Mouse (Mus musculus) frontal cortex, adult 2 months (tissue): ENCODE results near the gene Clec3a. TPM values are rescaled to one million over a fixed set of nuclear protein-coding genes. Genes with fewer than 3 reads are reported as not detected.

Experiments used
- DNase-seq, 2 experiments: peaks; one replicate each; pipeline ENCODE4 v3.0.0; 2022; ENCODE audit warnings: low spot score in 1 of 2; ENCODE audit errors: extremely low spot score in 1 of 2
- polyA plus RNA-seq: library from polyadenylated mRNA; depleted of rRNA; stranded (reverse); fragments of >200 nt; gene quantifications from 2 replicates; pipeline ENCODE4 v1.2.3, GENCODE M21; 2012; rRNA removed

Clec3a gene
- polyA plus RNA-seq, 1 experiment = not detected

DNA sequence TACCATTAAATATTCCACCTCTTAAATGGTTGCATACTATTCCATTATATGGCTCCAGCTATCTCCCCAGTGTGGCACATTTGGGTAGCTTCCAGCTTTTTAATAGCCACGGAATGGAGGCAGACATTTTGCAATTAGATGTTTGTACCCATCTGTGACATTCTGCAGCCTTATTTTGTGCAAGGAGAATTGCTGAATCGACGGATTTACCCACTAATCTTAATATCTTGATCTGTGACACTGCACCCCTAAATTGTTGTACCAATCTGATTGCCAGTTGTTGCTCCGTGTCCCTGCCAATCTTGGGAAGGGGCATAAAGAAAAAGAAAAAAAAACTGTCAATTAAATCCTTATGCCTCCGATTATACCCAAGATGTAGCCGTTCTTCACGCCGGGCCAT is 37.4 kb downstream of the Clec3a start:
- DNase-seq = no peak

DNA sequence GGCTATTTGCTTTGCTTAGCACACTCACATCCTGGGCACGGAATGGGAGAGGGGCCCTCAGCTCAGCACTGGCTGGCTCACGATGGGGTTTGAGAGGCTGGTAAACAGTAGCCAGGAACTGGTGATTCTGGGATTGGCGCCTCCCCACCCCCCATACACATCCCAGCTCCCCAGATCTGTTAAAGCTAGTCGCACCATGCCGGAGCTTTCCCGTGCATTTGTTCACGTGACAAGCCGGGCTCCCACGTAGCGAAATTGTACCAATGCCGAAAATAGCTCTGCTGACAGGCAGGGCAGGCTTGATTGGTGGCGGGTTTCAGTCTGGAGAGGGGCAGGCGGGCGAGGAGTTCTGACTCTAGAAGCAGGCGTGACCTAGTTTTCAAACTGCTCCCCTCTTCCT is 38.1 kb downstream of the Clec3a start:
- peak in 1 of 2 experiments; percentile 55 for DNase-seq

- DNase-seq = no peak
Measured at GRCm38 (mm10) chr8:114458113-114458784, 40.4 kb downstream of the Clec3a start.

DNA sequence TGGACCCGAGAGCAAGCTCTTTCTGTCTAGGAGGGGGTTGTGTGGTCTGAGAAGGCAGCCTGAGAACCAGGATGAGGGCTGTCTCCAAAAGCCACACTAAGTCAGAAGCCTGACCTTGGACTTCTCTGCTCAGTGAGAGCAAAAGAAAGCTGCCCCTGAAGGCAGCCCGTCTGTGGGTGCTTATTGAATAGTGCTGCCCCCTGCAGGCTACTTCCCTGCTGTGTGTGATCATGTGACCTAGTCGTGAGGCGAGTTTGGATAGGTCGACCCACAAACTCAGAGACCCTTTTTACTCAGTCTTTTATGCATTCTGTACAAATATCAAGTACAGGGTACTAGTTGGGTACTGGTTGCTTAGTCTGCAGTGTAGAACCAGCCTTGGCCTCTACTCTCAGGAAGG is 42.7 kb downstream of the Clec3a start:
- no peak for DNase-seq

DNA sequence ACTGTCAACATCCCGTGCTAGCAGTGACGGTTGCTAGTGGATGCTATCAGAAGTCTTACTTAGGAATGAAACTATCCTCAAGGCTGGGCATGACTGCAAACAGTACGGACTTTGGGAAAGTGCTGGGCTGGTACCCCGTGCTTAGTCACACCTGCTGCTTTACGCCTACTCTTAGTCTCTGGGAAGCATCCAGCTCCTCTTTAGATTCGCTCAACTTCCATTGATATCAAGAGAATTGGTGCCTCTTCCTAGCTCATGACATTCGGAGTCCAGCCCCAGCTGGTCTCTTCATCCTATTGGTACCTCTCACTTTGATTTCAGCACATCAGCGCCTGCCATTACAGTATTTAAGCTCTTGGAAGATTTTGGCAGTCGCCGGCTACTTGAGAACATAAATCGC is 44.7 kb downstream of the Clec3a start:
- DNase-seq = no peak

GRCm38 (mm10) chr8:114463305-114463704 is 45.4 kb downstream of the Clec3a start:
- no peak for DNase-seq

DNA sequence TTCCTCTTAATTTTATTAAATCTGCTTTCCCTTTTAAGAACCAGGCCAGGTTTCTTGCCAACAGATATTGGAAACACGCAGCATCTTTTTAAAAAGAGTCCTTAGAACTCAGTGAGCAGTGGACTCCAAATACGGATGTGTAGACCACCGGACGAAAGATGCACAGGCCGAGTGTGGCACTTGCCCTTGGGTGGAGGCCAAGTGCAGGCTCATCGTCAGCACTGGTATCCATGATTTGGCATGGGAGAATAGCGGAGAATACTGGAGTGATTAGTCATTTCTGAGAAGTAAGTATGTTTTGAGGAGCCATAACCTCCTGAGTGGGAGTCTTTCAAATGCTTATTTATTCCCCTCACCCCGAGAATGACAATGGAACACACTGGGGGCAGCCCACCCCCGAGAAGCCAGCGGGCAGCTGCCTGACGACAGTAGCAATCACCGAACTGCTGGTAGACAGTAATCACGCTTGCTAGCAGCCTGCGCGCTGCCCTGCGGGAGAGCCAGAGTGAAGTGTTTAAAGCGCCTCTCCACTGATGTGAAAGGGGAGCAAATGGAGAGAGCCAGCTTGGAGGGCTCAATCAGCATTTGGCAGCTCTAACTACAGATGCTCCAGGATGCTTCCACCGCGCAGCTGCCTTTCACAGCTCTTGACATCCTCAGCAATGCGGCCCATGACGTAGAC is 50.8 kb downstream of the Clec3a start:
- DNase-seq = no peak

DNA sequence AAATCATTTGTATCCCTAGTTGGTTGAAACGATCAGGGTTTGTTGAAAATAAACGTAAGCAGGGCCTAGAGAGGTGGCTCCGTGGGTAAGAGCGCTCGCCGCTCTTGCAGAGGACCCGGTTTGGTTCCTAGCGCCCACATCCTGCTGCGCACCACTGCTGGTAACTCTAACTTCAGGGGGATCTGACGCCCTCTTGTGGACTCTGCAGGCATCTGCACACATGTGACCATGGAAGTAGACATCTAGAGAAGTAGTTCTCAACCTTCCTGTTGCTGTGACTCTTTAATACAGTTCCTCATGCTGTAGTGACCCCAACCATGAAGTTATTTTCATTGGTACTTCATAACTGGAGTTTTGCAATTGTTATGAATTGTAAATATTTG is 51.3 kb downstream of the Clec3a start:
- no peak for DNase-seq

GRCm38 (mm10) chr8:114473546-114473945 is 55.7 kb downstream of the Clec3a start:
- no peak for DNase-seq

Other genes starting within 250 kb of the Clec3a start
- gene Vat1l, start 212.5 kb upstream of the Clec3a start, polyA plus RNA-seq = 30.5 and 34.1 TPM in 2 replicates
- 16.4 and 17.9 TPM in 2 replicates for gene Wwox, start 21.6 kb downstream of the Clec3a start, polyA plus RNA-seq